Mouse (Mus musculus) hindbrain, embryonic 12.5 days (tissue): Measurements from ENCODE around the gene Fgf10. TPM values are rescaled to one million over a fixed set of nuclear protein-coding genes. Genes with fewer than 3 reads are reported as not detected.

Source experiments
- ATAC-seq: fragments of 200-750 bp; cut with Nextera tagmentation; 2 replicates; pipeline ENCODE4 v1.8.0; 2017; ENCODE audit warnings: moderate TSS enrichment; ENCODE audit not compliant: low FRiP score
- H3K27ac ChIP-seq: fragments of 300-500 bp; sonication (generic); 2 replicates; pipeline ENCODE4 v1.5.1; 2016; ENCODE audit warnings: mild to moderate bottlenecking
- H3K27me3 ChIP-seq: fragments of 300-500 bp; sonication (generic); 2 replicates; pipeline ENCODE4 v1.6.1; 2016; ENCODE audit warnings: mild to moderate bottlenecking
- H3K36me3 ChIP-seq: fragments of 300-500 bp; sonication (generic); 2 replicates; pipeline ENCODE4 v1.6.1; 2016; ENCODE audit warnings: mild to moderate bottlenecking
- H3K4me1 ChIP-seq: fragments of 300-500 bp; sonication (generic); 2 replicates; pipeline ENCODE4 v1.6.1; 2016
- H3K4me2 ChIP-seq: fragments of 300-500 bp; sonication (generic); replicated peaks from 2 replicates; pipeline ENCODE4 v1.6.1; 2016; ENCODE audit warnings: mild to moderate bottlenecking
- H3K4me3 ChIP-seq: fragments of 300-500 bp; sonication (generic); 2 replicates; pipeline ENCODE4 v1.5.1; 2016; ENCODE audit warnings: mild to moderate bottlenecking
- H3K9ac ChIP-seq: fragments of 300-500 bp; sonication (generic); 2 replicates; pipeline ENCODE4 v1.6.1; 2016; ENCODE audit warnings: mild to moderate bottlenecking, moderate library complexity
- H3K9me3 ChIP-seq: fragments of 300-500 bp; sonication (generic); replicated peaks from 2 replicates; pipeline ENCODE4 v1.6.1; 2016; ENCODE audit warnings: mild to moderate bottlenecking
- WGBS: fragments of 180-500 bp; shearing (Covaris S2); methylation state at CpG from one replicate; pipeline ENCODE4 v1.1.7; 2016; 5-methylcytosine and 5-hydroxymethylcytosine counted together
- polyA plus RNA-seq: library from polyadenylated mRNA; unstranded; fragments of >200 nt; fragmentation: Nextera tagmentation; extraction: Ambion mirVana; gene quantifications from 2 replicates; pipeline ENCODE4 v1.2.1, GENCODE M21; 2016

Fgf10 gene
- polyA plus RNA-seq, 1 experiment from 2014 or later: 6.3 TPM

GRCm38 (mm10) chr13:118800176-118800575 lies 130.6 kb downstream of the Fgf10 start:
- H3K9ac ChIP-seq: no peak overlapping the region
- 83% methylated on average over 4 of the region's 4 CpGs for WGBS
- ATAC-seq: no peak

GRCm38 (mm10) chr13:118806662-118807061 lies 137.1 kb downstream of the Fgf10 start:
- Histone ChIP-seq H3K9ac (no peak overlapping the region), H3K36me3 (no peaks in the 10 kb centered on the region), H3K27ac (no peak overlapping the region), H3K4me1 (no peaks in the 10 kb centered on the region), H3K4me3 (no peak overlapping the region), H3K27me3 (no peaks in the 10 kb centered on the region), H3K9me3 (no peaks in the 10 kb centered on the region), H3K4me2 (no peak overlapping the region)
- 69% methylated on average over 3 of the region's 3 CpGs for WGBS
- ATAC-seq: no peak

More at GRCm38 (mm10) chr13:118800176-118800575, 130.6 kb downstream of the Fgf10 start:
- Histone ChIP-seq H3K36me3 (no peaks in the 10 kb centered on the region), H3K4me3 (no peak overlapping the region), H3K4me2 (no peak overlapping the region), H3K4me1 (no peaks in the 10 kb centered on the region), H3K27me3 (no peaks in the 10 kb centered on the region), H3K27ac (no peak overlapping the region), H3K9me3 (no peaks in the 10 kb centered on the region)

- no peak overlapping the region for H3K27ac ChIP-seq
- ATAC-seq: no peak
- no peak overlapping the region for H3K4me2 ChIP-seq
These were observed 150.2 kb downstream of the Fgf10 start for GRCm38 (mm10) chr13:118819785-118820184.

GRCm38 (mm10) chr13:118823113-118823512 lies 153.5 kb downstream of the Fgf10 start:
- Histone ChIP-seq H3K36me3 (no peaks in the 10 kb centered on the region), H3K4me3 (no peak overlapping the region), H3K9me3 (no peaks in the 10 kb centered on the region), H3K4me1 (no peaks in the 10 kb centered on the region), H3K4me2 (no peak overlapping the region), H3K27me3 (no peaks in the 10 kb centered on the region), H3K9ac (no peak overlapping the region), H3K27ac (no peak overlapping the region)
- WGBS: 85% methylated on average over 2 of the region's 2 CpGs
- ATAC-seq: no peak

More at GRCm38 (mm10) chr13:118819785-118820184, 150.2 kb downstream of the Fgf10 start:
- H3K4me1 ChIP-seq: no peaks in the 10 kb centered on the region
- no peak overlapping the region for H3K9ac ChIP-seq
- H3K9me3 ChIP-seq: no peaks in the 10 kb centered on the region
- WGBS: 88% methylated on average over 6 of the region's 6 CpGs
- H3K27me3 ChIP-seq: no peaks in the 10 kb centered on the region
- no peaks in the 10 kb centered on the region for H3K36me3 ChIP-seq
- H3K4me3 ChIP-seq: no peak overlapping the region

GRCm38 (mm10) chr13:118825102-118825501 lies 155.5 kb downstream of the Fgf10 start:
- Histone ChIP-seq H3K9ac (no peak overlapping the region), H3K9me3 (no peaks in the 10 kb centered on the region), H3K27me3 (no peaks in the 10 kb centered on the region), H3K4me3 (no peak overlapping the region), H3K4me1 (no peaks in the 10 kb centered on the region), H3K27ac (no peak overlapping the region), H3K36me3 (no peaks in the 10 kb centered on the region), H3K4me2 (no peak overlapping the region)
- WGBS: 84% methylated on average over 4 of the region's 4 CpGs
- ATAC-seq: no peak

- no peak overlapping the region for H3K4me2 ChIP-seq
- no peaks in the 10 kb centered on the region for H3K4me1 ChIP-seq
- ATAC-seq: no peak
- no peaks in the 10 kb centered on the region for H3K9me3 ChIP-seq
- H3K27ac ChIP-seq: no peak overlapping the region
- H3K9ac ChIP-seq: no peak overlapping the region
- WGBS: 89% methylated on average over 10 of the region's 10 CpGs
- no peaks in the 10 kb centered on the region for H3K27me3 ChIP-seq
- H3K4me3 ChIP-seq: no peak overlapping the region
- no peaks in the 10 kb centered on the region for H3K36me3 ChIP-seq
These were observed 159.2 kb downstream of the Fgf10 start for GRCm38 (mm10) chr13:118828604-118829381.

- H3K9me3 ChIP-seq: no peaks in the 10 kb centered on the region
- no peaks in the 10 kb centered on the region for H3K27me3 ChIP-seq
- H3K36me3 ChIP-seq: no peaks in the 10 kb centered on the region
- no peak overlapping the region for H3K9ac ChIP-seq
- no peak overlapping the region for H3K4me2 ChIP-seq
- ATAC-seq: no peak
- no peak overlapping the region for H3K27ac ChIP-seq
- H3K4me1 ChIP-seq: no peaks in the 10 kb centered on the region
- H3K4me3 ChIP-seq: no peak overlapping the region
These were observed 164.4 kb downstream of the Fgf10 start for GRCm38 (mm10) chr13:118834021-118834420.

GRCm38 (mm10) chr13:118835078-118835477 lies 165.5 kb downstream of the Fgf10 start:
- Histone ChIP-seq H3K27ac (no peak overlapping the region), H3K27me3 (no peaks in the 10 kb centered on the region), H3K9me3 (no peaks in the 10 kb centered on the region), H3K36me3 (no peaks in the 10 kb centered on the region), H3K9ac (no peak overlapping the region), H3K4me3 (no peak overlapping the region), H3K4me1 (no peaks in the 10 kb centered on the region), H3K4me2 (no peak overlapping the region)
- no peak for ATAC-seq
- 69% methylated on average over 4 of the region's 4 CpGs for WGBS
